Mouse (Mus musculus) forebrain, embryonic 13.5 days (tissue): Measurements from ENCODE around the gene Slc44a3. TPM values are rescaled to one million over a fixed set of nuclear protein-coding genes. Genes with fewer than 3 reads are reported as not detected.

Experiments used
- ATAC-seq: fragments of 200-750 bp; cut with Nextera tagmentation; 2 replicates; pipeline ENCODE4 v1.8.0; 2017
- H3K27ac ChIP-seq: fragments of 300-500 bp; sonication (generic); 2 replicates; pipeline ENCODE4 v1.5.1; 2015; ENCODE audit warnings: inconsistent platforms, mild to moderate bottlenecking, moderate library complexity
- H3K27me3 ChIP-seq: fragments of 300-500 bp; sonication (generic); 2 replicates; pipeline ENCODE4 v1.6.1; 2015; ENCODE audit warnings: mild to moderate bottlenecking, inconsistent platforms
- H3K36me3 ChIP-seq: fragments of 300-500 bp; sonication (generic); 2 replicates; pipeline ENCODE4 v1.6.1; 2015; ENCODE audit warnings: mild to moderate bottlenecking, inconsistent platforms; ENCODE audit not compliant: poor library complexity, severe bottlenecking
- H3K4me1 ChIP-seq: fragments of 300-500 bp; sonication (generic); 2 replicates; pipeline ENCODE4 v1.6.1; 2015; ENCODE audit warnings: inconsistent platforms
- H3K4me2 ChIP-seq: fragments of 300-500 bp; sonication (generic); 2 replicates; pipeline ENCODE4 v1.6.1; 2015; ENCODE audit warnings: inconsistent platforms, mild to moderate bottlenecking, moderate library complexity
- H3K4me3 ChIP-seq: fragments of 300-500 bp; sonication (generic); 2 replicates; pipeline ENCODE4 v1.5.1; 2015; ENCODE audit warnings: mild to moderate bottlenecking, inconsistent platforms
- H3K9ac ChIP-seq: fragments of 300-500 bp; sonication (generic); 2 replicates; pipeline ENCODE4 v1.6.1; 2015; ENCODE audit warnings: mild to moderate bottlenecking, inconsistent platforms
- H3K9me3 ChIP-seq: fragments of 300-500 bp; sonication (generic); replicated peaks from 2 replicates; pipeline ENCODE4 v1.6.1; 2016; ENCODE audit warnings: inconsistent platforms
- WGBS: fragments of 180-500 bp; shearing (Covaris S2); methylation state at CpG from one replicate; pipeline ENCODE4 v1.1.7; 2015; 5-methylcytosine and 5-hydroxymethylcytosine counted together
- polyA plus RNA-seq: library from polyadenylated mRNA; unstranded; fragments of >200 nt; fragmentation: Nextera tagmentation; extraction: Ambion mirVana; gene quantifications from 2 replicates; pipeline ENCODE4 v1.2.1, GENCODE M21; 2015

Slc44a3 gene
- 0.39 and 0.57 TPM in 2 replicates for polyA plus RNA-seq

DNA sequence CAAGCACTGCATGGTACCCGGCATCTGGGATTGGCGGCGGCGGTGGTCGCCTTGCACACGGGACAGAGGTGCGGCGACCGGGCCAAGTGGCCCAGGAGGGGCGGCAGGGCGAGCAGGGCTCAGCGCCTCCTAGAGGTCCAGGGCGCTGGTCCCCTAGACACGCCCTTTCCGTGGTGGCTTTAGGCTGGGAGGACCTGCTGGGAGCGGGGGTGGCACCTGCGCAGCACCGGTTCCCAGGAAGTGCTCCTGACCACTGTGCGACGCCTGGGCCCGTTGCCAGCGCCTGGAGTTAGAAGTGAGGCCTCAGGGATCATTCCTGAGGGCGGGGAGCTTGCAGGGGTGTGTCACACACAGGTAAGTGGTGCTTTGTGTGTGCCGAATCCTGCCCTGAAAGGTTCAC, at the start of gene Slc44a3:
Slc44a3 (minus strand) TSS at position 229 of the 400 bp plus-strand sequence.
- H3K4me2 ChIP-seq = peak within 1 kb of the TSS; percentile 59
- H3K4me1 ChIP-seq = peaks cover 11% of the 10 kb centered on the region
- peak within 1 kb of the TSS; percentile 28 for H3K4me3 ChIP-seq
- H3K9me3 ChIP-seq = no peaks in the 10 kb centered on the region
- 2% methylated on average over 24 of the region's 24 CpGs for WGBS
- H3K36me3 ChIP-seq = no peaks in the 10 kb centered on the region
- peaks cover 31% of the 10 kb centered on the region for H3K27me3 ChIP-seq
- no peak within 1 kb of the TSS for H3K27ac ChIP-seq
- peak; percentile 60 for ATAC-seq
- H3K9ac ChIP-seq = no peak within 1 kb of the TSS

DNA sequence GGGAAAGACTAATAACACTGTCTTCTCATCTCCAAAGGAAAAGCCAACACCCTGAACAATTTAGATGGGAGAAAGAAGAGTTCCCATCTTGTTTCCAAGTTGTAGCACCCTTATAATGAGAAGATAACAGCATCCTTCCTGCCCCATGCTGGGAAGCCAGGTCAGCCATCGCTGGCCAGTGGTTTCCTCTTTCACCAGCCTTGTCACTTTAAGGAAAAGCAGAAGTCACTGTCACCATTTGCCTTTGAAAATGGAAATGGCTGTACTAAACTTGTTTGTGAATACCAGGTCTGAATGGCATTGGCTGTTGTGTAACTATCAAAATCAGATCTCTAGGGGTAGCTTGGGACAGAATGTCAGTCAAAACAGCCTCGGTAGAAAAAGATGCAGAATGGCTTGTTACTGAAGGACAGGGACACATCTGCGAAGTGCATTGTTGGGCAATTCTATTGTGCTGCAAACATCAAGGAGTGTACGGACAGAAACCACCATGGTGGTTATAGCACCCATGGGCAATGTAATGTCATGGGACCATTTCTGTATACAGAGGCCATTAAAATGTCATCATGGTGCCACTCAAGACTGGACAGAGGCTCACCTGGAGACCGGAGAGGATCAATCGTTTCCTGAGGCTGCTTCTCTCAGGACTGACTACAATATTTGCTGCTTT, 47.8 kb upstream of the Slc44a3 start:
- no peak overlapping the region for H3K27ac ChIP-seq
- no peak overlapping the region for H3K4me3 ChIP-seq
- H3K4me2 ChIP-seq = no peak overlapping the region
- H3K4me1 ChIP-seq = no peaks in the 10 kb centered on the region
- no peaks in the 10 kb centered on the region for H3K9me3 ChIP-seq
- H3K27me3 ChIP-seq = no peaks in the 10 kb centered on the region
- no peak overlapping the region for H3K9ac ChIP-seq
- H3K36me3 ChIP-seq = no peaks in the 10 kb centered on the region
- no peak for ATAC-seq
- 85% methylated on average over 6 of the region's 6 CpGs for WGBS

DNA sequence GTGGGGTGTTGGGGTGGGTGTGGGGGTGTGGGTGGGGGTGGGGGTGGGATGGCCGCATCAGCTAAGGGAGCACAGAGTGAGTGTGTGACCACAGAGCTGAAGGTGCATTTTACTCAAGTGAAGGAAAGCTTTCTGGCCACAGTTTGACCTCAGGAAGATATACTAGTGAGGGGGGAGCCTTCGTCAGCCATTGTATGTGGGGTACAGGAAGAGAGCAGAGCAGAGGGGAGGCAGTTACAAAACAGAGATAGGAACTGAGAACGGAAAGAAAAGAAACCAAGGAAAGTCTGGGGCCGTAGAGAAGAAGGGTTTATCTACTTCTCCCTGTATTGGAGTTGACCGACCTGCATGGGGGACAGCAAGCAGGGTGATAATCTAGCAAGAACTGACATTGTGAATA, 47.2 kb upstream of the Slc44a3 start:
- Histone ChIP-seq H3K4me1 (no peaks in the 10 kb centered on the region), H3K4me3 (no peak overlapping the region), H3K36me3 (no peaks in the 10 kb centered on the region), H3K27me3 (no peaks in the 10 kb centered on the region), H3K4me2 (no peak overlapping the region), H3K9ac (no peak overlapping the region), H3K9me3 (no peaks in the 10 kb centered on the region), H3K27ac (no peak overlapping the region)
- ATAC-seq = no peak
- WGBS = 98% methylated on average over 5 of the region's 5 CpGs

DNA sequence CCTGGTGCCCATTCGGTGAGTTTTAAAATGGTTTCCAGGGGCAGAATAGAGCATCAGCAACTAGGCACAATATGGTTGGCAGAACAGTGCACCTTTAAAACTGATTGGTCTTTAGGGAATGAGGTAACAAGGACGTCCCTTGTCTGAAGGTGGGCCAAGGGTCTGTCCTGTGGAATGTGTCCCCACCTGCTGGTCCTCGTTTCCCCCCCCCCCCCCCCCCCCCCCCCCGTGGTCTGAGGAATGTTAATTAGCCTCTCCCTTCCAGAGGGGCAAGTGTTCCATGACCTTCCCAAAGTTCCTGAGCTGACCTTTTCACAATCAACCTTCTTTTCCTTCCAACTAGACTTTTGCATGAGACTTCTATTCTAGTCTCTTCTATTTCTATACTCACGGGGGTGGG, 46.5 kb upstream of the Slc44a3 start:
- Histone ChIP-seq H3K4me2 (no peak overlapping the region), H3K4me3 (no peak overlapping the region), H3K9me3 (no peaks in the 10 kb centered on the region), H3K27ac (no peak overlapping the region), H3K36me3 (no peaks in the 10 kb centered on the region), H3K9ac (no peak overlapping the region), H3K4me1 (no peaks in the 10 kb centered on the region), H3K27me3 (no peaks in the 10 kb centered on the region)
- ATAC-seq = no peak
- WGBS = 60% methylated on average over 4 of the region's 5 CpGs

DNA sequence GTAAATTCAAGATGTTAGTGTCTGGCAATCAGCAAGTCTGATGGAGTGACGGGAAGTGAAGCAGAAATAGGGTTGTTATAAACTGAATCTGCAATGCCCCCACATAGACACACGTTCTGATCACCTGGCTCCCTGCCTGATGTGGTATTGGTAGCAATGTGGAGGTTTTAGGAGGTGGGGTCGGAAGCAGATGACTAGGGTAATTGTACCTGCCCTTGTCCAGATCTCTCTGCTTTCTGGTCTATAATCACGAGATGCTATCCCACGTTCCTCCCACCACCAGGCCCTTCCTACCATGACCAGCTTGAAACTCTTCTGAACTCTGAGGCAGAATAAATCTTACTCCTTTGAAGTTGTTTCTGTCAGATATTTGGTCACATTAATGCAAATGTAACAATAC, 45.4 kb upstream of the Slc44a3 start:
- no peaks in the 10 kb centered on the region for H3K27me3 ChIP-seq
- no peaks in the 10 kb centered on the region for H3K36me3 ChIP-seq
- no peak overlapping the region for H3K4me3 ChIP-seq
- no peaks in the 10 kb centered on the region for H3K4me1 ChIP-seq
- H3K4me2 ChIP-seq = no peak overlapping the region
- ATAC-seq = no peak
- 97% methylated on average over 5 of the region's 5 CpGs for WGBS
- no peaks in the 10 kb centered on the region for H3K9me3 ChIP-seq
- no peak overlapping the region for H3K27ac ChIP-seq
- no peak overlapping the region for H3K9ac ChIP-seq

DNA sequence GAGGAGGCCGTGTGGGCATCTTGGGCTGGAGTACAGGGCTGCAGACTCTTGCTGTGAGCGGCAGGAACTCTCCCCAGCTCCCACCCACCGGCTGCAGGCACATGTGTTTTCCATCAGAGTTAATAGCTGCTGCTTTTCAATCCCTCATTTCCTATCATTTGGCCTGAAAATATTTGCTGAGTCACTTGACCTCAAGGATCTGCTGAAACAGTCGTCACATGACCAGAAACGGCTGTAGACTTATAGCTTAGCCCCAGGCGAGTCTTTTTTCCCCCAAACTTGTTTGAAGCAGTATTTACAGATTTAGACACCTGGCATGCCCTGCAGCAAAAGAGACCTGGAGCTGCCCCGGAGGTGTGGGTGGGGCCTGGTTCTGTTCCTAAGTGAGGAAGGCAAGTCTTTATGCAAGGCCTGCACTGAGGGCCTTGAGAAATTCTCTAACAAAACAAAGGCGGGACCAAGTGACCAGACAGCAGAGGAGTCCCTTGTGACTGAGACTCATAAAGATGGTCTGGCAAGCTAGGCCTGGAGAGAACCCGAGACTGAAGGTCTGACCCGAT, 44.9 kb upstream of the Slc44a3 start:
- Histone ChIP-seq H3K36me3 (no peaks in the 10 kb centered on the region), H3K9me3 (no peaks in the 10 kb centered on the region), H3K4me1 (no peaks in the 10 kb centered on the region), H3K9ac (no peak overlapping the region), H3K4me3 (no peak overlapping the region), H3K4me2 (no peak overlapping the region), H3K27me3 (no peaks in the 10 kb centered on the region), H3K27ac (no peak overlapping the region)
- WGBS = 67% methylated on average over 10 of the region's 10 CpGs
- ATAC-seq = no peak

DNA sequence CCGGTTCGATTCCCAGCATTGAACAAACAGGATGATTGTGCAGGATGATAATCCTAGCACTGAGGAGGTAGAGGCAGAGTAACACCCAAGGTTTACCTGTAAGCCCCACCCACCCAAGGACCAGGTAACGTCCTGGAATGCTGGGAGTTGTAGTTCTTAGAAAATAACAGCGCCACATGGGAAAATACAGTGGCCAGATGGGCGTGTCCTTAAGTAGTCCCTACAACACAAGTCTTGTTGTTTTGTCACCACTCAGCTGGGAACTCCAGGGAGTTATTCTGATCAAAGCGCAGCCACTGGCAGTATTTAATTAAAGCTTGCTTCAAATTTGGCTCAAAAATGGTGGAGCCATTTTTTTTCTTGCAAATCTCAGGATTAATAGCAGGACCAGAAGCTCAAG, 44.2 kb upstream of the Slc44a3 start:
- Histone ChIP-seq H3K27ac (no peak overlapping the region), H3K4me1 (no peaks in the 10 kb centered on the region), H3K9ac (no peak overlapping the region), H3K4me3 (no peak overlapping the region), H3K4me2 (no peak overlapping the region), H3K27me3 (no peaks in the 10 kb centered on the region), H3K36me3 (no peaks in the 10 kb centered on the region), H3K9me3 (no peaks in the 10 kb centered on the region)
- no peak; the same call in 1 of the 2 replicates for ATAC-seq
- 63% methylated on average over 6 of the region's 6 CpGs for WGBS

DNA sequence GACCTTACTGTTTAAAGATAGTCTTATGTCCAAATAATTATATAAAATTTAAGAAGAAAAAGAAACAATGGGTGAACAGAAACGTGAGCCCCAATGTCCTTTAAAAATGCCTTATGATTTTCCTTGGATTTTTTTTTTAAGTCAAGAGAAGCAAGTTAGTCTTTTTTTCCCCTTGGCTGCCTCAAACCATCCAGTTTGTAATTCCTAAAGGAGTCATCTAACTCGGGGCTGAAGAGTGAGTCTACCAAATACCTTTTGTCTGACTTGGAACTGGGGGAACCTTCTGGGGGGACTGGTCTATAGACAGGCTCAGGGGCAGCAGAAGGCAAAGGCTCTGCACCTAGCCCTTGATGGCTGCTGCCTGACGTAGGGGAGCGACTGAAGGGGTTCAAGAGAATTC, 42.2 kb upstream of the Slc44a3 start:
- Histone ChIP-seq H3K27ac (no peak overlapping the region), H3K9me3 (no peaks in the 10 kb centered on the region), H3K9ac (no peak overlapping the region), H3K27me3 (no peaks in the 10 kb centered on the region), H3K36me3 (no peaks in the 10 kb centered on the region), H3K4me3 (no peak overlapping the region), H3K4me1 (no peaks in the 10 kb centered on the region), H3K4me2 (no peak overlapping the region)
- 88% methylated on average over 4 of the region's 4 CpGs for WGBS
- ATAC-seq = no peak

DNA sequence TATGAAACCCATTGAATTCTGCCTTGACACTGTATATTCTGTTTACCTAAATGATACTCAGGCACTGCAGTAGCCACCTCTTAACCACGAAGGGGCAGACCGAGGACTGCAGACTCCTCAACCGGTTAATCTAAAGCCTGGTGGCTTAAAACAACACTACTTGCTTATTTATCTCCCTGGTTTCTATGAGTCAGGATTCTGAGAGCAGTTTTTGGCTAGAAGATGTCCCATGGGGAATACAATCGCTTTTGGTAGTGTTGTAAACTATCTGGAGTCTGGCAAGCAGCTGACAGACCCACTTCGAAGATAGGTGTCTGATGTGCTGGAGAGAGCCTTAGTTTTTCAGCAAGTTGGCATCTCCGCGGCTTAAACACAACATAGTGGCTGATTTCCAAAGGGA, 41.7 kb upstream of the Slc44a3 start:
- no peak overlapping the region for H3K4me3 ChIP-seq
- H3K9me3 ChIP-seq = no peaks in the 10 kb centered on the region
- H3K4me1 ChIP-seq = no peaks in the 10 kb centered on the region
- no peaks in the 10 kb centered on the region for H3K27me3 ChIP-seq
- no peaks in the 10 kb centered on the region for H3K36me3 ChIP-seq
- ATAC-seq = no peak
- 92% methylated on average over 7 of the region's 7 CpGs for WGBS
- no peak overlapping the region for H3K27ac ChIP-seq
- no peak overlapping the region for H3K9ac ChIP-seq
- H3K4me2 ChIP-seq = no peak overlapping the region

DNA sequence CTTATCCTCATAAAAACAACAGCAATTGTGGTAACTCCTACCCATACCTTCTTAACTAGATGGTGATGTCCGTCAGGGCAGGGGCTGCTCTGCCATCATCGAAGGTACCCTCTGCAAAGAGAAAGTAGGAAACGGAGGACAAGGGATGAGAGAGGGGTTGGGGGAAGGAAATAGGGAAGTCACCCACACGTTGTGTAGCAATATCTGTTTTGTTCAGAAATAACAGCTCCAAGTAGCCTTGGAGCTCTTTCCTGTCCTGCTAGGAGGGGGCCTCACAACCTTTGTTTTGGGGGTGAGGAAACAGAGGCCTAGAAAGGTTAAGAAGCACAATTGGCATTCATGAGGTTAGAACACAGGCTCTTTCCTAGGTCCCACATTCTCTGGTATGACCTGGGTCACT, 39.3 kb upstream of the Slc44a3 start:
- H3K27me3 ChIP-seq = no peaks in the 10 kb centered on the region
- H3K9ac ChIP-seq = no peak overlapping the region
- H3K4me1 ChIP-seq = no peaks in the 10 kb centered on the region
- H3K4me2 ChIP-seq = no peak overlapping the region
- H3K4me3 ChIP-seq = no peak overlapping the region
- no peaks in the 10 kb centered on the region for H3K9me3 ChIP-seq
- ATAC-seq = no peak
- H3K36me3 ChIP-seq = no peaks in the 10 kb centered on the region
- WGBS = 88% methylated on average over 4 of the region's 4 CpGs
- no peak overlapping the region for H3K27ac ChIP-seq

DNA sequence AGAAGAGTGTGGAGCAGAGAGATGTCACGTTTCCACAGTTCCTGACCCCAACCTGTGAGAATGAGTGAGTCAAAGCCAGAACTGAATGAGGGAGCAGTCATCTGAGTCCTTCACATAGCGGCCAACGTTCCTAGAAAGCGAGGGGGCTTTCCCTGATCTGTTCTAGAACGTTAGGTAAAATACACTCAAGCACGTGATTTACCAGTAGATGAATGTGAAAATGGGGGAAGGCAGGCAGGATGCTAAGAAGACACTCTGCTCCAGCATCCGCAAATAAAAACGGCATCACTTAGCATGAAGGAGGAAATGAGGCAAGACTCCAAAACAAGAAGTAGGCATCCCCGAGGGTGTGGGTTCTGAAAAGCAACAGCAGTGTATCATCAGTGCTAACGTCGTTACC, 38.4 kb upstream of the Slc44a3 start:
- Histone ChIP-seq H3K4me1 (no peaks in the 10 kb centered on the region), H3K9ac (no peak overlapping the region), H3K27ac (no peak overlapping the region), H3K9me3 (no peaks in the 10 kb centered on the region), H3K27me3 (no peaks in the 10 kb centered on the region), H3K4me3 (no peak overlapping the region), H3K36me3 (no peaks in the 10 kb centered on the region), H3K4me2 (no peak overlapping the region)
- 91% methylated on average over 11 of the region's 11 CpGs for WGBS
- ATAC-seq = no peak

DNA sequence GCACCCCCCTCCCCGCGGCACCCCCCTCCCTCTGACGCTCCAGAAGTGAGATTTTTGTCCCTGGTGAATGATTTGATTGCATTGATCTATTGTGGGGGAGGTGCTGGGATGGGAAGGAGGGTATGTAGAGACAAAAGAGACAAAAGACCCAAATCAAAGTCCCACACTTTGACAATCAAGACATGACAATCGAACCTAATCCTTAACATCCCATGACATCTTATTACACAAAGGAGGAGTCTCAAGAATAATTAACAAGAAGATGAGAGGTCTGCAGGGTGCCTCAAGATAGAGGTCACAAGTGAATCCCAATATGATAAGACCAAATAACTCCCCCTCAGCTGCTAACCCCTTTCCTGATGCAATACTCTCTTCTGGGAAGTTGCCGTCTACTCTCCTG, 37.6 kb upstream of the Slc44a3 start:
- no peak for ATAC-seq
- Histone ChIP-seq H3K27me3 (no peaks in the 10 kb centered on the region), H3K4me2 (no peak overlapping the region), H3K36me3 (no peaks in the 10 kb centered on the region), H3K27ac (no peak overlapping the region), H3K9ac (no peak overlapping the region), H3K9me3 (no peaks in the 10 kb centered on the region), H3K4me3 (no peak overlapping the region), H3K4me1 (no peaks in the 10 kb centered on the region)
- WGBS = 56% methylated on average over 5 of the region's 5 CpGs

DNA sequence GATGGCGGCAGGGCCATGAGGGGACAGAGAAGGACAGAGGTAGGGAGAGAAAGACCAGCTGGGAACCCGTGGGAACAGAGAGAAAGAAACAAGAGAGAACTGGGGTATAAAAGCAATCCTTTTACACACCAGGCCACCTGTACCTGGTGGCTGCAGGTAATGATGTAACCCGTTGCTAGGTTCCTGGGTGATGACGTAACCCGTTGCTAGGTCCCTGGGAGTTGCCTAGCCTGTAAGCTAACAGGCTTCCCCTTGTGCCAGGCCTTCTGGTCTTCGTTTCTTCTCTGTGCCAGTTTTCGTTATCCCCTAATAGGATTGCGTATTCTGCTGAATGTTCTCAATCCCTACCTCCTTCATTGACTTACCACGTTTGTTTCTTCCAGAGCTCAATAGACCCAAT, 36.8 kb upstream of the Slc44a3 start:
- WGBS = 88% methylated on average over 9 of the region's 9 CpGs

More for the DNA sequence above, 36.8 kb upstream of the Slc44a3 start:
- no peak overlapping the region for H3K27ac ChIP-seq
- no peaks in the 10 kb centered on the region for H3K4me1 ChIP-seq
- H3K4me3 ChIP-seq = no peak overlapping the region
- H3K36me3 ChIP-seq = no peaks in the 10 kb centered on the region
- no peaks in the 10 kb centered on the region for H3K9me3 ChIP-seq
- ATAC-seq = no peak
- H3K9ac ChIP-seq = no peak overlapping the region
- no peak overlapping the region for H3K4me2 ChIP-seq
- no peaks in the 10 kb centered on the region for H3K27me3 ChIP-seq
